Mouse (Mus musculus) R1 (cell line): Measurements from ENCODE around the gene Nr1i2.

Experiments
- DNase-seq: peaks from one replicate; pipeline ENCODE4 v3.0.0-alpha.2; 2018; ENCODE audit warnings: low read depth, low spot score

Nr1i2 gene

DNA sequence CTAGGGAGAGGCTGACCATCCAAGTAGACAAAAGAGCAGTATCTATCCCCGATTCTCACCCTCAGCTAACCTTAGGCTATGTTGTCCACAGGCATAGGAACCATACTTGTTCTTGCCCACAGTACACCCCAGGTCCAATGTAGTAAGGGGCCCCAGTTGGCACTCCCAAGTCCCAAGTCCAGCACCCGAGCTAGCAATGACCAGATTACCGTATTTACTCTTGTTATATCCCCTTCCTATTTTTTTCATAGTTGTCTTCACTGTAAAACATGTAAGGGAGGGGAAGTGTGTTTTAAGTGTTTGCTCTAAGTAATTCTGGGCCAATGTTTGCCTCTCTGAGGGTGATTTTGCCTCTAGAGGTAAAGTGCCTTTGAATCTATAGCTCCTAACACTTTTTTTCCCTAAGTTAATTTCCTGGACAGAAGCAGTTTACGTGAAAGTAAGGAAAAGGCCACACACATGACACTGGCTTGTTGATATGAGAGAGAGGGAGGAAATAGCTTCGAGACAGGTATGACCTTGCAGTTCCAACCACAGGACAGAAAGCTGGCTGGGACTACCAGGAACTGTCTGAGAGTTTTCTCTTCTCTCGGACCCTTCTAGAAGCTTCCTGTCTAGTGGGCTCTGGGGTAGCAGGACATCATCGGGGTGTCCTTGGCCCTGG lies at the start of gene Nr1i2:
Gene Nr1i2 (minus strand): TSS at position 140 of the 664 bp plus-strand sequence.
- no peak for DNase-seq

DNA sequence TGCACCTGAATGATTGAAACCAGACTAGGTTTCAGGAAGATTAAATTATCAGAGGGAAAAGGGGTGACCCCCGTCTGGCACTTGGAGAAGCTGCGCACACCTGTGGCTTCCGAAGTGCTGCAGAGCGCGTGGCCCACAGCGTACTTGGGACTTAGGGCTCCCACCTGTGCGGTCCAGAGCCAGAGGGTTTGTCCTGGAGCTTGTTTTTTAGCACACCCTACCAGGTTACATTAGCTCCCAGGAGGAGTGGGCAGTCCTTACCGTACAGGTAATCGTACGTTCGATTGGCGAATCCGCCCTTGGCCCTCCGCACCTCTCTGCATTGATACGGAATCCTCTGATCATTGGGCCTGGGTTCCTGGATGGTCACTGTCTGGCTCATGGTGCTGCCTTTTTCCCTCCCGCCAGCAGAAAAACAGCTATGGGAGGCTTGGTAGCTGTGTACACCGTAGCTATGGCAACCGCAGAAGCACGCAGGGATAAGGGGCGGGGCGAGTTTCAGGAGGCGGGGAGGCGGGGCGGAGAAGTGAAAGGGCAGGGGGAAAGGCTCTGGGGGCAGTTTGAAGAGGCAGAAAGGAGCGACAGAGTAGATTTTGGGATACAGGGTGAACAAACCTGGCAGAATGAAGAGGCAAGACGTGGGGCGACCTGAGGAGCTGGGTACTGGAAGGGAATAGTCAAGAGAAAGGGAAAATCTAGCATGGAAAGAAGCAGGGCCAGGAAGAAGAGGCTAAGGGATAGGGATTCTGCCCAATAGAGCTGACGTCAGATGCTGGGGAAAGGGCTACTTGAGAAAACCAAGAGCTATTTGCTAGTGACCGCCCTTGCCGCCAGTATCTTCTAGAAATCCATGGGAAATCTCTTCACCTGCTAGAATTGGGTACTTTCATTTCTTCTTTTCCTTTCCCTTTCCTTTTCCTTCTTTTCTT lies 47.0 kb upstream of the Nr1i2 start, which contains the start of gene Maats1:
Gene Maats1 (minus strand): TSS at position 748 of the 929 bp plus-strand sequence.
- peak; percentile 94 for DNase-seq

DNA sequence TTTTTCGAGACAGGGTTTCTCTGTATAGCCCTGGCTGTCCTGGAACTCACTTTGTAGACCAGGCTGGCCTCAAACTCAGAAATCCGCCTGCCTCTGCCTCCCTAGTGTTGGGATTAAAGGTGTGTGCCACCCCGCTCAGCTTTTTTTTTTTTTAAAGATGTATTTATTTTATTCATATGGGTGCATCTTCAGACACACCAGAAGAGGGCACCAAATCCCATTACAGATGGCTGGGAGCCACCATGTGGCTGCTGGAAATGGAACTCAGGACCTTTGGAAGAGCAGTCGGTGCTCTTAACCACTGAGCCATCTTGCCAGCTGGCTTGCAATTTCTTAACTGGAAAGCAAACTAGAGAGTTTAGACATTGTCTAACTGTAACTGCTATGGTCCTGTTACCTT lies 43.5 kb upstream of the Nr1i2 start:
- peak; percentile 29 for DNase-seq

DNA sequence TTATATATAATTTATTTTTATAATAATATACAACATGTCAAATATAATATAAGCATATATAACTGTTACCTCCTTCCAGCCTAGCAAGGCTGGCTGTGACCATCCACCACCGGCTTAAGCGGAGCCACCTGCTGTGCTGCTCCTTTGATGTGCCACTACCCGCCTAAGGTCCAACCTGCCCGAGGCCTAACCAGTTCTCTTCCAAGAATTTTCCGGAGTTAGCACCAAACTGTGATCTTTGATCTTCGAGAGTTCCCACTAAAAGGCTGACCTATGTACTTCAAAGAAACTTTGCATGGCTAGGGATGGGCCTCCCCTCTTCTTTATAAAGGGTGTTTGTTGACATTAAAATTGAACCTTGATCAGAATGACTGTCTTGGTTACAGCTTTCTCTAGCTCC lies 39.8 kb upstream of the Nr1i2 start:
- no peak for DNase-seq

DNA sequence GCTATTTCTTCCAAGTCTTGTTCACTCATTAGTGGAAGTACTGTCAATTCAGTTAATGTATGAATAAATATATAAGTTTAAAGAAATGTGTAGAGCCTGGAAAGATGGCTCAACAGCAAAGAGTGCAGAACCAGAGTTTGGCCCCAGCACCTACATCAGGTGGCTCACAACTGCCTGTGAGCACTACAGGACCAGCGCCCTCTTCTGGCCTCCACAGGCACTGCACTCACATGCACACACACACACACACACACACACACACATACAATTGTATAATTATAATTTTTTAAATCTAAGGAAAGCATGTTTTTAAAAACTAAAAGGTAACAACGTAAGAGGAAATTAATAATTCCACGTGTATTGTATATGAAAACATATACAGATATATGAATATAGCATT lies 34.7 kb upstream of the Nr1i2 start:
- peak; percentile 28 for DNase-seq

DNA sequence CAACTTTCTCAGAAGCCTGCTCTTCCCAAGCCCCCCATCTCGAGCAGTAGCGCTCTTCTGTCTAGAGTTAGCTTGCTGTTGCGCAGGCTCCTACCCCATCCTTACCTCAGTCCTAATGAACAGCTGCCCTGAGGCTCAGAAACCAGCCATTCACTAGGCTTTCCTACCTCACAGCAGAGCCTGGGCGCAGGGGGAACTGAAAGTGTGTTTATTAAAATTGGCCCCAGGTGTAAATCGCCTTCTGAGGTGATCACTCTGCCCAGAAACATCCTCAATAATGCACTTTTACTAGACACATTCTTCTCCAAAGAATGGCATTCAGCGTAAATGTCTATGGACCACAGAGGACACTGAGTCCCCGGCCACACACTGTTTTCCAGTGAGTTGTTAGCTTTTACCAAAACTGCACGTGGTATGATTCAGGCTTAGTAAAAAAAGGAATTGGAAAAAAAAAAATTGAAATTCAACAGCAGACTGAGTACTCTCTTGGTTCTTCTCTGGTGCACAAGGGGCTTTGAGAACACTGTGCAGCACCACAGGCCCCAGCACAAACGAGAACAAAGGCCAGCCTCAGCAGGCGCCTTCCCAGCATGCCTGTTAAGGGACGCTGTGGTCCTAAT lies 32.3 kb upstream of the Nr1i2 start:
- DNase-seq, result no peak

DNA sequence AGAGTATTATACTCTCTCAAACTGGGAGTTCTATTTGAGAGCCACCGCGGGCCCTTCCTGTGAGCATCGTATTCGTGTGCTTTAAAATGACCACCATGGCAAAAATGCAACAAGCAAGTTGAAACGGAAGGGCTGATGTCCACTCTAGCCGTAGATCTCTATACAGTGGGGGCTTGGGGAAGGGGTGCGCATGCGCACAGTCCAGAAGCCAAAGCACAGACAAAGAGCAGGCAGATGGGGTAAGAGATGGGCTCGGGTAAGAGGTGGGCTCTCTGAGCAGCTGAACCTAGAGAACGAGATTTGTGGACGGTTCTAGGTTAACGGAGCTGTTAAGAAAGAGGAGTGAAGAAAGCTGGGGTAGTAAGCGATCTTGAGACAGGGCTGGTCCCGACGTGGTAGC lies 29.7 kb upstream of the Nr1i2 start:
- peak; percentile 78 for DNase-seq

DNA sequence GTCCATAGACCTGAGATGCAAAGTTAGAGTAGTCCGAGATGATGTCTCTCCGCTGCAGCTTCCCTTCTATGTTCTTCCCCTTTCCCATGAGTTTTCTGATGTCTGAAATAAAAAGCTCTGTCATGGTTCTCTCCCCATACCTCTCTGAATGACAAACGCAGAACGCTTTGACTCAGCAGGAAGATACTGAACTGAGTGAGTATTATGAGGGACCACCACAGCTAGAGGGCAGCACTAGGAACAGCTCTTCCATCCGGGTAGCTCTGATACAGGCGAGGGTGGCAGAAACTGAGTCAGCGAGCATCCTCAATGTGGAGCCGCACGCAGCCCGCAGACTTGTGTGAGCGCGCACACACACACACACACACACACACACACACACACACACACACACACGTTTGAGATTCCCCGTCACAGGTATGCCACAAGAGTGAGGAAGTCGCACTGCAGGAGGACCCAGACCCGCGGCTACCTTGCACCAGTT lies 26.9 kb upstream of the Nr1i2 start:
- DNase-seq, result peak; percentile 91

DNA sequence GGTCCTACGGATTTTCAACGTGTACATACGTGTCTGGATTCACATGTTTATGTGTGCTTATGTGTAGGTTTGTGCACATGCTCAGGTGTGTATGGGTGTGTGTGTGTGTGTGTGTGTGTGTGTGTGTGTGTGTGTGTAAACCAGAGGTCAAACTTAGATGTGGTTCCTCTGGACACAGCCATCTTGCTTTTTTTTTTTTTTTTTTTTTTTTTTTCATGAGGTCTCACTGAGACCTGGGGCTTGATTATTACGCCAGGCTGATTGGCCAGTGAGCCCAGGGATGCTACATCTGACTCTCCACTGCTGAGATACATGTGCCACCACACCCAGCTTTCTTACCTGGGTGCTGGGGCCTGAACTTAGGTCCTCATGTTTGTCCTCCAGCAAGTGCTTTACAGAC lies 24.5 kb upstream of the Nr1i2 start:
- DNase-seq, result no peak

DNA sequence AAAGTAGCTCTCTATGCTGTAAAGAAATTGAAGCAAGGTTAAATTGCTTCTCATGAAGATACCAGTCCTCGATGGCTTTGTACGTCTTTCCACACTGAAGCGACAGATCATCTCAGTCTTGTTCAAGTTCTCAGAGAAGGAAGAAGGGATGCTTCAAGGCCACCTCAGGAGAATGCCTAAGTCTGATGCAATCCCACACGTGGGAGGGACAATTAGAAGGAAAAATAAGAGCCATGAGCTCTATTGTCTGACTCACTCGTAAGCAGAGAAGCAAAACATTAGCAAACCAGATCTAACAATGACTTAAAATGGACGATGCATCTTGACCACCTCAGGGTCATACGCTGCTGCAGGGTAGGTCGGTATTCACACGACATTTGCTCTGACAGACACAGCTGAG lies 23.9 kb upstream of the Nr1i2 start:
- DNase-seq, result no peak

DNA sequence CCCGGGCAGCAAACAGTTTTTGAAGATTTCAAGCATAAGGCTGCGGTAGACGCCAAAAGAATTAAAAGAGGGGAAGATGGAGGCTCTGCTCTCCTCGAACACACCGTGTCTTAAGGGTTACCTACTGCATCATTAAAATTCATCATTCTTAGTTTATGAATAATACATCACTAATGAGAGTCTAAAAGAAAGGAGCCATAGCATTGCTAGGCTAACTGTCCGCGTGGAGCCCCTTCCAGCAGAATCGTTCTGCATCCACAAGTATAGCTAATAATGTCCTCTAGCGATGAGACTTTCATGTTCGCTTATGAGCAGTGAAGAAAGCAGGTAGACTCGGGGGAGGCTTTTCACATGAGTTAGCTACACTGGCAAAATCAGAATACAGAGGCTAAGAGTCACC lies 13.6 kb upstream of the Nr1i2 start:
- DNase-seq, result no peak

DNA sequence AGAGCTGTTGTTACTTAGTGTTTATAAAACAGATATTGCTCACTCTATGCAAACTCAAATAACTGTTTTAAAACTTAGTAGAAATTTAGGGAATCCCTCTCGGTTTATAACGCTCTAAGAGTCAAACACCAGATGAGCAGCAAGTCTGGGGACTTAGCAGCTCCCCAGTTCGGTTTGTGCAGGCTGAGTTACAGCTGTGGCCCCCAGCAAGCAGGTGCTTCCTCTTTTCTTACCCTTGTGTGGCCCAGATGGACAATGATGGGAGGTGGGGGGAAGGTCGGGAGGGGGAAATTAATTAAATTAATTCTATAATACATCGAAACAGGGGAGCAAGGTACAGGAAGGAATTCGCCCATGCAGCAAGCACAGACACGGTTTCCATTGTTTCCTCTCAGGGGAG lies 13.0 kb upstream of the Nr1i2 start:
- DNase-seq, result no peak

DNA sequence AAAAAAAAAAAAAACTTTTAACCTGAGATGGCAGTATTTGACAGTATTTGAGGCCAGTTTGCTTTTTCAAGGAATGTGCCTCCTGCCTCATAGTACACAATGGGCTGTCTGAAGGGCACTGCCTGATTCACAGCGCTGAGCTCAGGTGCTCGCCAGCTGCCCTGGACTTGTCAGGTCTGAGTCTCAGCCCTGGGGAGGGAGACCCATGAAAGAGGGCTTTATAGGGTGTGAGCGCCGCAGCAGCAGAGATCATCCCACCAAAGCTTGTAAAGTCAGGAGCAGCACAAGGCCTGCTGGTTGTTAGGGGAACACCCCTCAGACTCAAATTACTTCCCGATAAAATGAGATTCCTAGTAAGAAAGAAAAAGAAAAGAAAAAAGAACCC lies 12.6 kb upstream of the Nr1i2 start:
- DNase-seq, result peak; percentile 18

DNA sequence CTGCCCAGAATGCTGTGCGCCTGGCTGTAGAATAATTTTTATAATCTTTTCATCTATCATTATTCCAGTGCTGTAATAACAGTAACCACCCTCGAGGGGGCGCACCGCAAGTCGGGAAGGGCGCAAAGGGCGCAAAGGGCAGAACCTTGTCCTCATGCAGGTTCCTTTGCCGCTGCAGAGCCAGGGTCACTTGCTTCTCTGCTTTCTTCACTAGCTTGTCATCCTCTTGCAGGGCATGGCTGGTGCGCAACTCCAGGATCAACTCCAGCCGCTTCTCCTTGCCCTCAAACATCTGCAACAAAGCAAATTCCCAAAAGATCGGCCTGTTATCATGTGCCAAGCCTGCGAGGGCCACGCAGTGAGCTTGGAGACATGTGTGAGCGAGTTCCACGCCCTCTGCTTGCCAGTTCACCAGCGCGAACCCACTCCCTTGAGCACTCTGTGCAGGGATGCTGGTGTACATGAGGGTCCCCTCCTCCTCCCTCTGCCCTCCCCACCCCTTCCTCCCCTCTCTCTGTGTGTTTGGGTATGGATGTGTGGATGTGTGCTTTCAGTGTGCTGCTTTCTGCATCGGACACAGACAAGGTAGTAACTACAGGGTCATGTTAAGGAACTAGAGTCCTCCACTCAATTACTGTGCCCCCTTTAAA lies 12.1 kb upstream of the Nr1i2 start:
- DNase-seq, result peak; percentile 62

DNA sequence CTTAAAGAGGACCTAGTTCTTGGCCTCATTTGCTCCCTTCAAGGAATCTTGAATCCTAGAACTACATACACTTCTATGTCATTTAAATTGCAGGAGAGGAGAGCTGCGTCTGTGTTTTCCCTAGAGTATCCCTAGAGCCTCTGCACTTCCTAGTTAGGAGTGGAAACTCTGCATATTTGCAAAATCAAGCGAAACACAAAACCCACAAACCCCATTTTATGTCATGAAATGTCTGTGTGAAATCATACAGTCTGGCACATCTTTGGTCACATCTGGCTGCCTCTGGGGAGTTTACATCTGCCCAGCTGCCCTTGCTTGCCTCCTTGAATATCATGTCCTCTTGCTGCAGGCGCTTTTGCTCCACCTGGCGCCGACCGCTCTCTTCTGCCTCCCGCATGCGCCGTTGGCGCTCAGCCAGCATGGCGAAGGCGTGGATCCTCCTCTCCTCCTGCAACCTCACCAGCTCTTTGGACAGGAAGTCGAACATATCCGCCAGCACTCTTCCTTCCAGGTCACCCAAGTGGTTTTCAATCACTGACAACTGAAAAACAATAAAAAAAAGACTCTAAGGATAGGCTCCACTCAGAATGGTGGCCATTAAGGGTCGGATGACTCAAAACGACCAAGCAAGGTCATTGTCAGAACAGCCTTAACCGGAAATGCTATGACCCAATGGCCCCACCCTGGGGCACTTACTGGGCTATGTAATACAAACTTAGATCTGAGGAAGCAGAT lies 10.0 kb upstream of the Nr1i2 start:
- peak; percentile 82 for DNase-seq

DNA sequence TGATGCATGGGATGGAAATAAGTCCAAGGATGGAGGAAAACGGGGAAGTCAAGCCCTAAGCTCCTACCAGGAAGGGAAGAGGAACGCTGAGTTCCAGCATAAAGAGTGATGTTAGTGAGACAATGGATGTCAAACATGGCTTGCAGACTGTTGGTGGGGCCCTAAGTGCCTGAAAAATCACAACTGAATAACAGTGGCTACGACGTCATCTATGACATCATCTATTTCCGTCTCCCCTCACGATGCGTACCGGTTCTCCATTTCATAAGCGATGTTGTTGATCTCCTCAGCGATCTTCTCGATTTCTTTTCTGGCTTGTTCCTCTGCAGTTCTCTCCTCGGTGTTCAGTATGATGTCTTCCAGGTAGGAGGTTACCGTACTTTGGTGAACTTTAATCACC lies 7.7 kb upstream of the Nr1i2 start:
- DNase-seq, result no peak

DNA sequence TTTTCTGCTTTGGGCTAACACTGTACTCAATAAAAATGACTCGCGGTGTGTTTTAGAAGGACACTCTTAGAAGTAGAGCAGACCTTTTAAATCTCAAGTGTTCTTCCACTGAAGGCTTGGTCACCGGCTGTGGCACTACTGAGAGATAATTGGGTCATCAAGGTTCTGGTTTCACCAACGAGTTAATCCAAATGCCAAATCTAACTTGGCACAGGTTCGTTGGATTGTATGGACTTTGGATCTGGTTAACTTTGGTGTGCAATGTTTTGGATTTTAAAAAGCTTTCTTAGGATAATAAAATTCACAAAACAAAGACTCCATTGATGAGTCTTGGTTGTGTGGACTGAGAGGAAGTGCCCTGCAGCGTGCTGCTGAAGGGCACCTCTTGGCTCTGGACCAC lies 3.8 kb upstream of the Nr1i2 start:
- DNase-seq, result no peak

DNA sequence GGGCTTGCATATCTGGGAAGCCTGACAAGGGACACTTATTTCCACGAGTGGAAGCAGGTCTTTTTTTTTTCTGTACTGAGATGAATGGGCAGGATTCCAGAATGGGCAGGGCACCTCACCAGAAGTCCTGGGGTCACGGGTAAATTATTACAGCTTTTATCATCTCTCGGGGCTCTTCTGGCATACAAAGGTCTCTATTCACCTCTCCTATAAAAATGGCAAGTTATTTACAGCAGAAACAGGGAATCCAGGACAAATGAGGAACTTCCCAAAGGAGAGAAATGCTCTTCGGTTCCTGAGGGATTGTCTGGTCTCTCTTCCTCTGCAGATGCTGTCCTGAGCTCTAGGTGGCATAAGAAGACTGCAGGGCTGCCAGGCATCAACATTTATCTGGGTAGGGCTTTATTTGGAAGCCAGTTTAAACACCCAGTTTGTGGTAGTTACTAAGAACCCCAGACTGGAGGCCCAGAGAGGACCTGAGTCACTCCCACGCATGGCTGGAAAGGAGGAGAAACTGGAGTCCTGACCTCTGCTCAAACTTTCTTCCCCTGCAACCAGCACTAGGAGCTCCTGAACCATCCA lies 816 bp upstream of the Nr1i2 start:
- no peak for DNase-seq

DNA sequence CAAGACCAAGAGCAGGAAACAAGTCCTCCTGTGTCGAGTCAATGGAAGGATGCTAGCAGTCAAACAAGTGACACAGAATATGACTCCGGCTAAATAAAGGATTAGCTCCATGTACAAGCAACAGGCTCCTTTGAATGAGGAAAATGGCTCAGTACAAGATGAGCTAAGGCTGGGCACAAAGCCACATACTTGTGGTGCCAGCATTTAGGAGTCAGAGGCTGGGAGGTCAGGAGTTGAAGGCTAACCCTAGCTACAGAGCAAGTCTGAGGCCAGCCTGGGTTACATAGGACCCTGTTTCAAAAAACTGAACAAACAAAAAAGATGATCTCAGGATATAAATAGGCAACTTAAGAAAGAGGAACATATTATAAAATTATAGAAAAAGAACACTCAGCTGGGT lies 4.5 kb downstream of the Nr1i2 start:
- no peak for DNase-seq

DNA sequence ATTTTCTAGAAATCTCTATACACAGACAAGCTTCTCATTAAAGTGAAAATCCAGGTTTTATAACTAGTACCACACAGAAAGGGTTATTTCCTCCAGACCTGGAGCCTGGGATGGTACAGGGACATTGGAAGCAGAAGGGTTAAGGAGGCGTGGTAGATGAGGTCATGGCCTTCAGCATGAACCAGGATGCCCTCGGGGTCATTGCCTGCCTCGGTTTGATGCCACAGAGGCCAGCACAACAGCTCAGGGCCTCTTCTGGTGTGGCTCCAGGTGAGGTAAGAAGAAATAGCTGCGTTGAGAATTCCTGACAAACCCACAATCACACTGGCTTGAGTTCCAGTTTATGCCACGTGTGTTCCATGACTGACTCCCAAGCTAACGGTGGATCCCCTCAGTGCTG lies 5.8 kb downstream of the Nr1i2 start:
- no peak for DNase-seq

DNA sequence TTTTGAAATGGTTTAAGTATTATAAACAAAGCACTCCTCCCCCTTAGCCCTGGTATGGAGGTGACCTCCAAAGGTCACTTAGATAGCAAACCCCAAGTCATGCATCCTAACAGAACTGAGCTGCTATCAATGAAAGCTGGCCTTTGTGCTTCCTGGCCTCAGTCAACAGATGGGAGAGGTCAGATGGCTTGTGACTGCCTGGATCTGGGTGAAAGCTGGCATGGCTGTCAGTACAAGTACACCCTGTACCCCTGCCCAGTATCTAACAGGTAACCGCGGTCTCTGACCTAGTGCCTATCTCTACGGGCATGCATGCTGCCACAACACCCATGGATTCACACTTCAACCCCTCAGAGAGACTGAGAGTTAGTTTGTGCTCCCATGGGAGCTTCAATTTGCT lies 6.9 kb downstream of the Nr1i2 start:
- DNase-seq, result no peak
